Mouse (Mus musculus): ENCODE measurements around the gene Atox1.
"Not testable (repeated sequence)": the region's sequence is repeated elsewhere in the genome, so short reads cannot be mapped to it uniquely, and the experiment has no call there.

The Atox1 gene

GRCm38 (mm10) chr11:55453640-55454039, 7.4 kb downstream of the Atox1 start:
- no peak for DNase-seq (ENCODE audit: low spot score in 2 of 2)

GRCm38 (mm10) chr11:55450311-55450710, 10.7 kb downstream of the Atox1 start:
- no peak for DNase-seq (ENCODE audit: low spot score in 2 of 2)

GRCm38 (mm10) chr11:55449531-55449930, 11.5 kb downstream of the Atox1 start:
- no peak for DNase-seq (ENCODE audit: low spot score in 2 of 2)

- peak; percentile 82 to 83 for DNase-seq (ENCODE audit: low spot score in 2 of 2)
Measured at GRCm38 (mm10) chr11:55446579-55446978, 14.5 kb downstream of the Atox1 start.

GRCm38 (mm10) chr11:55444772-55445171, 16.3 kb downstream of the Atox1 start:
- DNase-seq (ENCODE audit: low spot score in 2 of 2): no peak

GRCm38 (mm10) chr11:55439718-55440117, 21.3 kb downstream of the Atox1 start:
- no peak for DNase-seq (ENCODE audit: low spot score in 2 of 2)

GRCm38 (mm10) chr11:55438031-55438430, 23.0 kb downstream of the Atox1 start:
- no peak for DNase-seq (ENCODE audit: low spot score in 2 of 2)

- no peak for DNase-seq (ENCODE audit: low spot score in 2 of 2)
Measured at GRCm38 (mm10) chr11:55436089-55436488, 24.9 kb downstream of the Atox1 start.

- no peak for DNase-seq (ENCODE audit: low spot score in 2 of 2)
Measured at GRCm38 (mm10) chr11:55432981-55433380, 28.1 kb downstream of the Atox1 start.

- DNase-seq (ENCODE audit: low spot score in 2 of 2): no peak
Measured at GRCm38 (mm10) chr11:55429973-55430372, 31.1 kb downstream of the Atox1 start.

GRCm38 (mm10) chr11:55428186-55429012, 32.6 kb downstream of the Atox1 start:
- DNase-seq (ENCODE audit: low spot score in 2 of 2): peak; percentile 88 to 93

- no peak for DNase-seq (ENCODE audit: low spot score in 2 of 2)
Measured at GRCm38 (mm10) chr11:55424746-55425360, 36.2 kb downstream of the Atox1 start.

- peak in 1 of 2 experiments; percentile 50 for DNase-seq (ENCODE audit: low spot score in 2 of 2)
Measured at GRCm38 (mm10) chr11:55423756-55424155, 37.3 kb downstream of the Atox1 start.

- no peak for DNase-seq (ENCODE audit: low spot score in 2 of 2)
Measured at GRCm38 (mm10) chr11:55422978-55423377, 38.1 kb downstream of the Atox1 start, which contains the start of gene Sparc. Gene Sparc, minus strand, starts transcription at chr11:55423183.

- peak; percentile 76 to 80 for DNase-seq (ENCODE audit: low spot score in 2 of 2)
Measured at GRCm38 (mm10) chr11:55419678-55420307, 41.2 kb downstream of the Atox1 start.

GRCm38 (mm10) chr11:55419296-55419677, 41.8 kb downstream of the Atox1 start:
- no peak for DNase-seq (ENCODE audit: low spot score in 2 of 2)

GRCm38 (mm10) chr11:55418704-55419061, 42.4 kb downstream of the Atox1 start:
- DNase-seq (ENCODE audit: low spot score in 2 of 2): no peak

- DNase-seq (ENCODE audit: low spot score in 2 of 2): peak in 1 of 2 experiments; percentile 54
Measured at GRCm38 (mm10) chr11:55417898-55418703, 42.9 kb downstream of the Atox1 start.

- DNase-seq (ENCODE audit: low spot score in 2 of 2): no peak
Measured at GRCm38 (mm10) chr11:55416609-55417265, 44.3 kb downstream of the Atox1 start.

GRCm38 (mm10) chr11:55415731-55416130, 45.3 kb downstream of the Atox1 start:
- DNase-seq (ENCODE audit: low spot score in 2 of 2): not testable (repeated sequence)

GRCm38 (mm10) chr11:55415036-55415704, 45.9 kb downstream of the Atox1 start:
- DNase-seq (ENCODE audit: low spot score in 2 of 2): no peak

Data from urinary bladder, postnatal 4 days (tissue).